Mouse (Mus musculus) midbrain, embryonic 11.5 days (tissue): Measurements from ENCODE around the gene Itga2b. TPM values are rescaled to one million over a fixed set of nuclear protein-coding genes. Genes with fewer than 3 reads are reported as not detected.

Source experiments
- ATAC-seq: fragments of 200-750 bp; cut with Nextera tagmentation; 2 replicates; pipeline ENCODE4 v1.8.0; 2017; ENCODE audit warnings: moderate TSS enrichment, moderate library complexity; ENCODE audit not compliant: low FRiP score
- DNase-seq: peaks from one replicate; pipeline ENCODE4 v3.0.0; 2015; ENCODE audit warnings: low spot score; ENCODE audit errors: missing footprints
- H3K27ac ChIP-seq: fragments of 300-500 bp; sonication (generic); 2 replicates; pipeline ENCODE4 v1.5.1; 2014; ENCODE audit warnings: low read depth, low read length
- H3K27me3 ChIP-seq: fragments of 300-500 bp; sonication (generic); 2 replicates; pipeline ENCODE4 v1.6.1; 2014; ENCODE audit warnings: mild to moderate bottlenecking, low read length, moderate library complexity, mixed read lengths; ENCODE audit not compliant: control insufficient read depth, insufficient read depth
- H3K36me3 ChIP-seq: fragments of 300-500 bp; sonication (generic); 2 replicates; pipeline ENCODE4 v1.6.1; 2014; ENCODE audit warnings: mild to moderate bottlenecking, low read length, moderate library complexity, mixed read lengths; ENCODE audit not compliant: control insufficient read depth, insufficient read depth
- H3K4me1 ChIP-seq: fragments of 300-500 bp; sonication (generic); 2 replicates; pipeline ENCODE4 v1.6.1; 2014; ENCODE audit warnings: low read length; ENCODE audit not compliant: control insufficient read depth, insufficient read depth
- H3K4me2 ChIP-seq: fragments of 300-500 bp; sonication (generic); 2 replicates; pipeline ENCODE4 v1.6.1; 2014; ENCODE audit warnings: mild to moderate bottlenecking, moderate library complexity
- H3K4me3 ChIP-seq: fragments of 300-500 bp; sonication (generic); 2 replicates; pipeline ENCODE4 v1.5.1; 2014; ENCODE audit warnings: low read depth, low read length
- H3K9ac ChIP-seq: fragments of 300-500 bp; sonication (generic); 2 replicates; pipeline ENCODE4 v1.6.1; 2014; ENCODE audit warnings: low read length
- H3K9me3 ChIP-seq: fragments of 300-500 bp; sonication (generic); 2 replicates; pipeline ENCODE4 v1.6.1; 2016; ENCODE audit warnings: low read length; ENCODE audit not compliant: control insufficient read depth
- WGBS: fragments of 180-500 bp; shearing (Covaris S2); extraction: QIAGEN DNeasy Blood & Tissue Kit; methylation state at CpG from one replicate; pipeline ENCODE4 v1.1.7; 2014; 5-methylcytosine and 5-hydroxymethylcytosine counted together
- polyA plus RNA-seq: library from polyadenylated mRNA; unstranded; fragments of >200 nt; fragmentation: Nextera tagmentation; extraction: Ambion mirVana; gene quantifications from 2 replicates; pipeline ENCODE4 v1.2.1, GENCODE M21; 2014

Itga2b gene
- polyA plus RNA-seq, 1 experiment from 2014 or later = 5.2 TPM

DNA sequence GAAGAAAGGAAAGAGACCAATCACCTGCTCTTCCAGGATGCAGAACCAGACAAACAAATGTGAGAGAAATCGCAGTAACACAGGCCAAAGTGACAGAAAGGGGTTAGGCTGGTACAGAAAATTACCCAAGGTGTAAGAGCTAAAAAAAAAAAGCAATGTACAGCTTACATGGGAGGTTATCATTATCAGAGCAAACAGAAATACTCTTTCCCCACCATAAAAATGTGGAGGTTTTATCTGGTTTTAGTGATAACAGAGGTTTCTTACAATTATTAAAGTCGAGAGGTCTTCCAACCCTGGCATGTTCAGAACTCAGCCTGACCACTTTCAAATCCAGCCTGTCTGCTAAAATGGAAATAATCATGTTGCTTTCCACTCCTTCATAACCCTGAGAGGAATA is 18.0 kb upstream of the Itga2b start:
- ATAC-seq = no peak
- H3K9me3 ChIP-seq = no peaks in the 10 kb centered on the region
- no peak overlapping the region for H3K4me3 ChIP-seq
- 92% methylated on average over 2 of the region's 2 CpGs for WGBS
- no peak overlapping the region for H3K27ac ChIP-seq
- H3K27me3 ChIP-seq = no peaks in the 10 kb centered on the region
- no peak overlapping the region for H3K9ac ChIP-seq
- no peak for DNase-seq
- no peaks in the 10 kb centered on the region; the same call in 1 of the 2 replicates for H3K36me3 ChIP-seq
- no peak overlapping the region for H3K4me2 ChIP-seq
- H3K4me1 ChIP-seq = no peaks in the 10 kb centered on the region

DNA sequence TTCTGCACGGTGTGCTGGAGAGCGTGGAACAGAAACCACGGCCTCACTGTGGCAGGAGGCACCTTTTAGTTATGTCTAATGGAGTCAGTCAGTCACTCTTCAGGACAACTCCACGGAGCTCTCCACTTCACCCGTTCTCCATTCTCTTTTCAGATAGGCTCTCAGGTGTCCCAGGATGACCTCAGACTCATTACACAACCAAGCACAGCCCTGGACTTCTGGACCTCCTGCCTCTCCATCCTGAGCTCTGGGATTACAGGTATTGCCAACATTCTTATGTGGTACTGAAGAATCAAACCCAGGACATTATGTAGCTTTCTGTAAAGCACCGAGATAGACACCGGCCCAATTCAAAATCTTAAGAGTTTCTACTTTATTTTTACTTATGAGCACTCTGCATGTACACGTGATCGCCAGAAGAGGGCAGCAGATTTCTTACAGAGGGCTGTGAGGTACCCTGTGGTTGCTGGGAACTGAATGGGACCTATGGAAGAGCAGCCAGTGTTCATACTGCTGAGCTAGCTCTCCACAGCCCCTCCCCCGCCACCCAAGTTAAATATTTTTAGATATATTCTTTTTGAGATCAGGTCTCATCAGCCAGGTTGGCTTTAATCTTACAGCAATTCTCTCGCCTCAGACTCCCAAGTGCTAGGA is 16.9 kb upstream of the Itga2b start:
- Histone ChIP-seq H3K4me1 (no peaks in the 10 kb centered on the region), H3K4me2 (no peak overlapping the region), H3K27ac (no peak overlapping the region), H3K36me3 (peaks cover under 1% of the 10 kb centered on the region), H3K9me3 (no peaks in the 10 kb centered on the region), H3K27me3 (no peaks in the 10 kb centered on the region), H3K4me3 (no peak overlapping the region), H3K9ac (no peak overlapping the region)
- DNase-seq (no peak), ATAC-seq (0 out of 2 replicates have a peak, but pooled peaks have one; percentile 59)
- WGBS = 74% methylated on average over 11 of the region's 11 CpGs

DNA sequence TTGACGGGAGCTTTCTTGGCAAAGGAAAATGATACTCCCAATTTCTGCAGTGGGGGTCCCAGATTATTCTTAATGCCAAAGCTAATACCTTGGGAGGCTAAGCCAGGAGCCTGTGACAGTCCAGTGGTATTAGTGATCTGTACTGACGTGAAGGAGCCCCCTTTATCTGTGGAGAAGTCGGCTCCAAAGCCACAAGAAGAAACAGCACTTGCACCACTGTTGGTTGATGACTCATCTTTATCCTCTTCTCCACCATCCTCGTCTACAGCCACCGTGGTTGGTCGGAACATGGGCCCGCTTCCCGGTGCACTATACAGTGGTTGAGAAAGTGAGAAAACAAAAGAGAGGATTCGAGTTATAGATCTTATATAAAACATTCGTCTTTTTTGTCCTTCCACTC is 11.9 kb upstream of the Itga2b start:
- no peaks in the 10 kb centered on the region for H3K9me3 ChIP-seq
- no peak overlapping the region for H3K4me3 ChIP-seq
- H3K4me2 ChIP-seq = no peak overlapping the region
- DNase-seq (no peak), ATAC-seq (no peak)
- H3K4me1 ChIP-seq = no peaks in the 10 kb centered on the region
- WGBS = 94% methylated on average over 10 of the region's 10 CpGs
- H3K36me3 ChIP-seq = peaks cover 26% of the 10 kb centered on the region
- no peak overlapping the region for H3K9ac ChIP-seq
- H3K27me3 ChIP-seq = no peaks in the 10 kb centered on the region
- H3K27ac ChIP-seq = no peak overlapping the region

DNA sequence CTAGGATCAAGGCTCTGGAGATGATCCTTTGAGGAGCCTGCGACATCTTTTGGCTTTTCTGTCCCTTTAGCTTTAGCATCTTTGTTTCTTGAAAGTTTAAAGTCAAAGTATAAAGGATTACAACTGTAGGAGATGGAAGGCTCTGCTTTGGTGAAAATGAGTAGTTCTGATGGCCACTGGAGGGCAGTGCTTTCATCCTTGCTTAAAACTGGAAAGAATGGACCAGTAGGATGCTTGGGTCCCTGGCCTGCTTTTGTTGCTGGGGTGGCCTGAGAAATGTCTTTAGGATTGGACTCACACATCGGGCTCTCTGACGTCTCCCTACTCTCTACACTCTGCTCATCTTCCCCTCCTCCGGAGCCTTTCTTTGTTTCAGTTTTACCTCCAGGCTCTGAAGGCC is 11.0 kb upstream of the Itga2b start:
- ATAC-seq = no peak
- Histone ChIP-seq H3K36me3 (peaks cover 26% of the 10 kb centered on the region), H3K9me3 (no peaks in the 10 kb centered on the region), H3K27ac (no peak overlapping the region), H3K9ac (no peak overlapping the region), H3K27me3 (no peaks in the 10 kb centered on the region), H3K4me2 (no peak overlapping the region), H3K4me3 (no peak overlapping the region), H3K4me1 (no peaks in the 10 kb centered on the region)
- WGBS = 83% methylated on average over 4 of the region's 4 CpGs
- no peak for DNase-seq

DNA sequence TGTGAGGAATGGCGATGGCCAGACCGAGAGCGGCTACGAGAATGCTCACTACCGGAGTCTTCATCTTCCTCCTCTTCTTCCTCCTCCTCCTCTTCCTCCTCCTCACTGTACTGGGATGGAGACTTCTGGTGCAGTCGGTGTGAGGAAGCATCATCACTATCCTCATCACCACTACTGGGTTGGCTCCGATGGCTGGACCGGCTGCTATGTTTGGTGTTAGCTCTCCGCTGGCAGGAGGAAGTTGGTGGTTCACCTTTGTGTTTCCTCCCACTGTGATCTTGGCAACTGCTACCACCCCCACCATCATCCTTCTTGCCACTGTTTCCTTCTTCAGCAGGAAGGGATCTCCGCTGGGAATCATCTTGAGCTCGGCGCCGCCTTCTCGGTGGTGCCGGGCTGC is 10.2 kb upstream of the Itga2b start:
- no peaks in the 10 kb centered on the region for H3K9me3 ChIP-seq
- H3K4me2 ChIP-seq = no peak overlapping the region
- WGBS = 95% methylated on average over 15 of the region's 15 CpGs
- DNase-seq (no peak), ATAC-seq (no peak)
- H3K4me1 ChIP-seq = no peaks in the 10 kb centered on the region
- no peak overlapping the region for H3K9ac ChIP-seq
- peaks cover 26% of the 10 kb centered on the region for H3K36me3 ChIP-seq
- no peaks in the 10 kb centered on the region for H3K27me3 ChIP-seq
- no peak overlapping the region for H3K4me3 ChIP-seq
- no peak overlapping the region for H3K27ac ChIP-seq

DNA sequence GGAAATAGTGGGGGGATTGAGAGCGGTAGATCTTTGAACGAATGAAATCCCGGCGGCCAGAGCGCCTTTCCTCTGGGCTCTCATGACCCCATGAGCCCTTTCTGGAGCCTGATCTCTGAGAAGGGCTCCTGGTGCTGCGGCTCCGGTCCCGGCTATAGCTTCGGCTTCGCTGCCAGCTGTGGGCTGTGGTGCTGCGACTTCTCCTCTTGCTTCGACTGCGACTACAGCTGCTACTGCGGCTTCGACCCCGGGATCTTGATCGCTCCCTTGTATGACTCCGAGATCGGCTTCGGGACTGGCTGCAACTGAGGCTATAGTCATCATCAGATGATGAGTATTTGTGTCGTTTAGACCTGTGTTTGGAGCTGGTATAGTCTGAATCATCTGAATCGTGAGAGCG is 9.7 kb upstream of the Itga2b start:
- no peak overlapping the region for H3K4me3 ChIP-seq
- no peaks in the 10 kb centered on the region for H3K4me1 ChIP-seq
- WGBS = 97% methylated on average over 23 of the region's 23 CpGs
- H3K36me3 ChIP-seq = peaks cover 26% of the 10 kb centered on the region
- H3K9ac ChIP-seq = no peak overlapping the region
- no peak overlapping the region for H3K27ac ChIP-seq
- no peak overlapping the region for H3K4me2 ChIP-seq
- no peaks in the 10 kb centered on the region for H3K27me3 ChIP-seq
- no peak for ATAC-seq
- no peak for DNase-seq
- no peaks in the 10 kb centered on the region for H3K9me3 ChIP-seq

DNA sequence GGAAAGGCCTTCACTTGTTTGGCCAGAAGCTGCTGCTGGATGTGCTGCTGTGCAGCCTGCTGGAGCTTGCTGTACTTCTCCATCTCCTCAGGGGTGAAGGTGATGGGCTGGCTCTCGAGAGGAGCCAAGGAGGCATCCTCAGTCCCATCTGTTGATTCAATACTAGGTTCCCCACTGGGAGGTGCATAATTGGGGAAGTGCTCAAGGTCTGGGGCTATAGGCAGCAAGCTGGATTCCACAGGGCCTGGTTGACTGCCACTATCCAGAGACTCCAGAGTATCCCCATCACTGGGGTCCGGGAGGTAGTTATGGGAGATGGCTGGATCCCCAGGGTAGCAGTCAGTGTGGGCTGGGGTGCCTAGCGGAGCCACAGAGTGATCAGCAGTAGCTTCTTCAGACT is 8.7 kb upstream of the Itga2b start:
- Histone ChIP-seq H3K4me2 (no peak overlapping the region), H3K9me3 (no peaks in the 10 kb centered on the region), H3K4me3 (no peak overlapping the region), H3K9ac (no peak overlapping the region), H3K27me3 (no peaks in the 10 kb centered on the region), H3K36me3 (peaks cover 26% of the 10 kb centered on the region), H3K4me1 (no peaks in the 10 kb centered on the region), H3K27ac (no peak overlapping the region)
- ATAC-seq (no peak), DNase-seq (no peak)
- 93% methylated on average over 3 of the region's 3 CpGs for WGBS

DNA sequence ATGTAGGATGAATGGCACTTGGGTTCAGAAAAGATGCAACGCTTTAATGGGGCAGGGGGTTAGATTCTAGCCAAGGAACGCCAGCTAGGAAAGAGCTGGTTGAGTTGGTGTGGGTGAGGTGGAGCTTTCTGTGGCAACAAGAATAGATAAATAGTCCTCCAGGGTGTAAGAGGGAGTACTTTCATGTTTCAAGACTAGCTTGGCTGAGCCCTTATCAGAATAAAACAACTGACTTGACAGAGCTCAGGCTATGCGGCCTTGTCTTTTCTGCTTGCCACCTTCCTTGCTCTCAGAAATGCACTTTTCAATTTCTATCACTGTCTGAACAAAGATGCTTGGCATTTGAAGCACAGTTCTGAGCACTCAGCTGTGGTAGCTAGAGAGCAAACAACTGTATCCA is 5.1 kb upstream of the Itga2b start:
- Histone ChIP-seq H3K27ac (no peak overlapping the region), H3K36me3 (peaks cover 12% of the 10 kb centered on the region), H3K9ac (no peak overlapping the region), H3K9me3 (no peaks in the 10 kb centered on the region), H3K4me3 (no peak overlapping the region), H3K4me2 (no peak overlapping the region), H3K27me3 (no peaks in the 10 kb centered on the region), H3K4me1 (no peaks in the 10 kb centered on the region)
- DNase-seq (no peak), ATAC-seq (no peak)
- WGBS = 96% methylated on average over 3 of the region's 3 CpGs

DNA sequence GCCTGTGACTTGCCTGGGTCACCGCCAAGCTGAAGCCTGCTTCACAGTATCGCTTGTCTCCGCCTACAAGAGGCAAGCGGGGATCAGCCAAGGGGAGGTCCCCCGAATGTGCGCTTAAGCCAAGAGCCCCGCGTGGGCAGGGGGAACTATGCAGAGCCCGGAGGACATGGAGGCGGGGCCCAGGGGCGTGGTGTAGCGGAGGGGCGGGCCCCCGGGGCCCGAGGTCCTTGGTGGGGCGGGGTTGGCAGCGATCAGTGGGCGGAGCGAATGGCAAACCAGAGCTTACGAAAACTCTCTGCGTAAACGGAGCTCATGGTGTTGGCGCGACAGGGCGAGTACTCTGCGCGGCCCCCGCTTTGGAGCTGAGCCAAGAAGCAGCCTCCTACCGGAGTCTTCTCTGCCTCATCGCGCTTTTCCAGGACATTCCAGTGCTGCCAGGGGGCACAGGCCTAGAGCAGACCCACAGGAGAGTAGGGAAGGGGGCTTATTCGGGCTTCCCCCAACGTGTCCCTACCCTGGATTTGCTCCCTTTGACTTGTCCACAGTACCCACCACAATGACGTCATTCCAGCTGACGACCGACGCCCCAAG is 2.8 kb downstream of the Itga2b start:
- H3K4me1 ChIP-seq = peaks cover 12% of the 10 kb centered on the region
- WGBS = under 1% methylated on average over 36 of the region's 37 CpGs
- peak overlapping the region; percentile 54 for H3K9ac ChIP-seq
- DNase-seq (peak; percentile 99), ATAC-seq (peak; percentile 92)
- H3K27me3 ChIP-seq = peaks cover 2% of the 10 kb centered on the region; the same call in 1 of the 2 replicates
- no peak overlapping the region for H3K27ac ChIP-seq
- H3K36me3 ChIP-seq = no peaks in the 10 kb centered on the region
- H3K4me3 ChIP-seq = peak overlapping the region; percentile 35
- H3K4me2 ChIP-seq = peak overlapping the region; percentile 91
- H3K9me3 ChIP-seq = no peaks in the 10 kb centered on the region
